Mouse (Mus musculus): ENCODE measurements at regions not wholly inside any gene's neighbourhood (a gene's known extent, or its start where the extent isn't known, plus 50 kb on each side); places are given as distances from the start of the nearest gene placed in this dataset.

DNA sequence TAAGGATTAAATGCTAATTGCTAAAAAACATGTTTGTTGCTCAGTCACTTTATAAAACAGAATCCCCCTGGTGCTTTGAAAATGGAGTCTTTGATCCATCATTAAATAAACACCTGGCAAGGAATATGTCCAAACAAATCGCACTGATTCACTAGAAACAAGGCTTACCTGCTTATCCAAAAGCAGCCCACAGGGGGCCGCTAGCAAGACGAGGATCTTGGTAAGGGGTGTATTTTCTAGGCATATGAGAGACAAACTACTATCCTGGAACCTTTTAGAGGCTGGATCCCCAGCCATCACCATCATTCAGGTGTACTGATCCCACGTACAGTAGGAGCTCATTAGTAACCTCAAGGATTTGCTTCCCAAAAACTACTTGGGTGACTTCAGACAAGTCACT lies 201.2 kb downstream of the Gpam start:
- WGBS, result 73% methylated on average over 4 of the region's 4 CpGs
- H3K27me3 ChIP-seq, result no peaks in the 10 kb centered on the region
- H3K4me2 ChIP-seq (replicated peaks), result no peak overlapping the region
- no peaks in the 10 kb centered on the region for H3K4me1 ChIP-seq
- no peak overlapping the region for H3K9ac ChIP-seq
- H3K36me3 ChIP-seq, result no peaks in the 10 kb centered on the region
- no peak for ATAC-seq (ENCODE audit: low FRiP score, low read depth)
- no peak overlapping the region for H3K27ac ChIP-seq
- H3K9me3 ChIP-seq, result no peaks in the 10 kb centered on the region
- no peak overlapping the region for H3K4me3 ChIP-seq

DNA sequence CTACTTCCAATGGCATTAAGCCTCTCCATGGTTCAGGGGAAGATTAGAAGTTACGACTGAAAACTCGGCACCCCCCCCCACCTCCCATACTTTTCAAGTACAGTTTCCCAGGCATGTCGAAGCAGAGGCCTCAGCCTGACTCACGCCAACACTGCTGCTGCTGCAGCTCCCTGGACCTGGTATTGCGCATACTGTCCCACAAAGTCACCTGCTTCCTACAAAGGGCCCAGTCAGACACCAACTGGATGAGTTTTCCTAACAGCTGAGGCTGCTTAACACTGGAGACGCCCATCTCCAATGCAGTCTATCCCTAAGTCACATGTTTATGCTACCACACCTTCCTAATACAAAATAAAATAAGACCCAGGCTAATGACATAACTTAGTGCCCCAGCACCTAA lies 207.4 kb downstream of the Gpam start:
- no peak overlapping the region for H3K4me2 ChIP-seq (replicated peaks)
- H3K27me3 ChIP-seq, result no peaks in the 10 kb centered on the region
- H3K9me3 ChIP-seq, result no peaks in the 10 kb centered on the region
- WGBS, result 63% methylated on average over 6 of the region's 6 CpGs
- no peak overlapping the region for H3K27ac ChIP-seq
- H3K4me1 ChIP-seq, result no peaks in the 10 kb centered on the region
- no peak overlapping the region for H3K9ac ChIP-seq
- no peak overlapping the region for H3K4me3 ChIP-seq
- H3K36me3 ChIP-seq, result no peaks in the 10 kb centered on the region
- no peak for ATAC-seq (ENCODE audit: low FRiP score, low read depth)

DNA sequence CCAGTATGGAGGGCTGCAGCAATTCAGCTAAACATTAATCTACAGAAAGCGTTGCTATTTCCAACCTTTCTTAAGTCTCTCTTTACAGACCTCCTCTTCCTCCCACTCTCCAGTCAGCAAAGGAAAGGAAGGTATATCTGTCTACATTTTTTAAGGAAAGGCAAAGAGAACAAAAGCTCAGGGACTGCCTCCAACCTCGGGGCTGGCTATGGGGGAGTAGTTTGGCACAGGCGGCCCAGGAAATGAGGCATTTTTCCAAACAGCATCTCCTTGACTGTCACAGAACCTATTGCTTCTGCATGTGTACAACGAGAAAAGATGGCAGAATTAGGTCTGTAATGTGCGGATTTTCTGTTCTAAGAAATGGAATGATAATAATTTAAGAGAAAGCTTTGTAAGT lies 233.4 kb downstream of the Gpam start:
- ATAC-seq (ENCODE audit: low FRiP score, low read depth), result no peak
- H3K36me3 ChIP-seq, result no peaks in the 10 kb centered on the region
- H3K27ac ChIP-seq, result no peak overlapping the region
- no peaks in the 10 kb centered on the region for H3K9me3 ChIP-seq
- H3K4me3 ChIP-seq, result no peak overlapping the region
- no peak overlapping the region for H3K4me2 ChIP-seq (replicated peaks)
- no peaks in the 10 kb centered on the region for H3K4me1 ChIP-seq
- no peaks in the 10 kb centered on the region for H3K27me3 ChIP-seq
- no peak overlapping the region for H3K9ac ChIP-seq
- 85% methylated on average over 5 of the region's 5 CpGs for WGBS

DNA sequence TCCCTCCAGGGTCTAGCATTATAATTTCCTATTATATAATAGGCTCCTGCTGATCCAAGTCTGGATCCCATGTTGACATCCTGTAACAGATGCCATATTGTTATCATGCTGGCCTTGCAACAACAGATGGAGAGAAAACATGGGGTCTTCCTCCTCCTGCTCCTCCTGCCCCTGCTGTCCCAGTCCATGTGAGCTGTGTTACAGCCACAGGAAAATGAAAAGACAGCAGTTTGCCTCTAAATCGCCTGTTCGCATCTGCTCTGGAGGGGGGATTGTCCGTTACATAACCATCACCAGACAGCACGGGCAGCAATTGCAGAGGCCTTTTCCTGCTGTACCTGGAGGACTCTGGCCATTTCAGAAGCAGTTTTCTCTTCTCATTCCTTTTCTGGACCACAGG lies 260.0 kb downstream of the Gpam start:
- no peaks in the 10 kb centered on the region for H3K4me1 ChIP-seq
- no peak overlapping the region for H3K9ac ChIP-seq
- ATAC-seq (ENCODE audit: low FRiP score, low read depth), result no peak
- H3K4me3 ChIP-seq, result no peak overlapping the region
- H3K27me3 ChIP-seq, result no peaks in the 10 kb centered on the region
- H3K27ac ChIP-seq, result no peak overlapping the region
- no peaks in the 10 kb centered on the region for H3K36me3 ChIP-seq
- 85% methylated on average over 4 of the region's 4 CpGs for WGBS
- no peaks in the 10 kb centered on the region for H3K9me3 ChIP-seq
- H3K4me2 ChIP-seq (replicated peaks), result no peak overlapping the region

DNA sequence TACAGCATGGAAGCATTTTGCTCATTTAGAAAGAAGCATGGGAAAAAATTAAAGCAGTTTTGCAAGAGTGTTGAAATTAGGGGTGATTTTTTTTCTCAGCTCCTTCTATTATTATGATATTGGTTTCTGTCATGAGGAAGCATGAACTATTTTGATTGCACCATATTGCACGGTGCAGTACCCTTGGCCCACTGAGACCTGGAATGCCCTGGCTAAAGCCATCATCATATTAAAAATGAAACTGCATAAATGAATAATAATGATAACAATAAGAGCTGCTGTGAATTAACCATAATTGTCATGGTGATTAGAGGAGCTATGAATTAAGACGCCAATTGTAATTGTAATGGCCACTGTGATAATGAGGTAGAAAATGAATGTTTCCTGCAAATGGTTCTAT lies 271.8 kb downstream of the Gpam start:
- Histone ChIP-seq H3K27ac (no peak overlapping the region), H3K36me3 (no peaks in the 10 kb centered on the region), H3K9ac (no peak overlapping the region), H3K27me3 (no peaks in the 10 kb centered on the region), H3K4me1 (no peaks in the 10 kb centered on the region), H3K9me3 (no peaks in the 10 kb centered on the region), H3K4me3 (no peak overlapping the region), H3K4me2 (replicated peaks) (no peak overlapping the region)
- 88% methylated on average over 2 of the region's 2 CpGs for WGBS
- ATAC-seq (ENCODE audit: low FRiP score, low read depth), result no peak

DNA sequence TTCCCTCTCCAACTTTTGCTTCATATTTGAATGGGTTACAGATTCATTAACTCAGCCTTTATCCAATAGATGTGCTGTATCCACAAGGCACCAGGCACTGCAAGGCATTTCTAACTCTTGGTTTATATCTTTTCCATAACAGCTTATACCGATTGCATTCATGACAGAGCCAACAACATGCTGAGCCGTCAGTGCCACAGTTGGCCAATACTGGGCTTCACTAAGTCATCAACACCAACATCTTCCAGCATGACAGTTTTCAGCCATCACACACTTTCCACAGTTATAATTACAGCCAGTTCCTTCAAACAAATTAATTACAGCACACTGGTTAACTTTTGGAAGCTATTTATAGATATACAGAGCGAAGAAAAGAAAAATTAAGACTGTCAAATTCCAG lies 288.8 kb downstream of the Gpam start:
- no peaks in the 10 kb centered on the region for H3K27me3 ChIP-seq
- no peak overlapping the region for H3K4me2 ChIP-seq (replicated peaks)
- no peak overlapping the region for H3K27ac ChIP-seq
- ATAC-seq (ENCODE audit: low FRiP score, low read depth), result no peak
- H3K4me1 ChIP-seq, result no peaks in the 10 kb centered on the region
- no peak overlapping the region for H3K9ac ChIP-seq
- no peaks in the 10 kb centered on the region for H3K36me3 ChIP-seq
- 74% methylated on average over 3 of the region's 3 CpGs for WGBS
- H3K4me3 ChIP-seq, result no peak overlapping the region
- H3K9me3 ChIP-seq, result no peaks in the 10 kb centered on the region

DNA sequence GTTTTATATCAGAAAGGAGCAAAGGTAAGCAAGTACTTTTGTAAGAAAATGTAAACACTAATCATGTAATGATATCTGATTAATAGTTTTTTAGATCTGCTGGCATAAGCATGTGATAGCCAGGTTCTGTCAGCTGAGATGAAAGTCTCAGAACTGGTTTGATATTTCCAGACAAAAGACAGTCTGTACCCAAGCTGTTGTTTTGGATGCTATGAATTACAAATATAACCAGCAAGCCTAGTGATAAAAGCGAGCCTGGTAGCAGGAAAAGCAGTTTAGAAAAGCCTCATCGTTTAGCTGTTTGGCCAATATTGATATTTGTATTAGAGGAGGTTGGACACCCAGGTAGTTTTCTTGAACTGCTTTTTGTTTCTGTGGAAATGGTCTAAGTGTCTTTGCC lies 290.6 kb downstream of the Gpam start:
- ATAC-seq (ENCODE audit: low FRiP score, low read depth), result no peak
- no peak overlapping the region for H3K4me3 ChIP-seq
- no peaks in the 10 kb centered on the region for H3K9me3 ChIP-seq
- no peaks in the 10 kb centered on the region for H3K27me3 ChIP-seq
- no peaks in the 10 kb centered on the region for H3K36me3 ChIP-seq
- H3K4me2 ChIP-seq (replicated peaks), result no peak overlapping the region
- H3K27ac ChIP-seq, result no peak overlapping the region
- no peak overlapping the region for H3K9ac ChIP-seq
- WGBS, result 87% methylated on average over 2 of the region's 2 CpGs
- no peaks in the 10 kb centered on the region for H3K4me1 ChIP-seq

DNA sequence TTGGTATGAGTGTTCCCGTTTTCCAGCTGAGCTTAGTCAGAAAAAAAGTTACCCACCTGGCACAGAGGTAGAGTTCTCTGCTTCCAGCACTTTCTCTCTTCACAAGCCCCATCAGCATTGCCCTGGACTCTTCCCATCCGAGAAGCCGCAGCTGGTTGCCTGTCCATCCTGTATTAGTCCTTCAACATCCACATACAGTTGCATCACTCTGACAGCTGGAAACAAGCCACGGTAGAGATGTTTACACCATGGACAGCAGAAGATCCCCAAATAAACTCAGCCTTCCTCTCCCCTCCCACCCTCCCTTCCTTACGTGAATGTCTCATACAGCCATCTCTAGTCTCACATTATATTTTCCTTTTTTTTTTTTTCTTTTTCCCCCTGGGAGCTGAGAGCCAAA lies 304.9 kb downstream of the Gpam start:
- Histone ChIP-seq H3K9ac (no peak overlapping the region), H3K9me3 (no peaks in the 10 kb centered on the region), H3K27ac (no peak overlapping the region), H3K27me3 (no peaks in the 10 kb centered on the region), H3K36me3 (no peaks in the 10 kb centered on the region), H3K4me2 (replicated peaks) (no peak overlapping the region), H3K4me3 (no peak overlapping the region), H3K4me1 (no peaks in the 10 kb centered on the region)
- ATAC-seq (ENCODE audit: low FRiP score, low read depth), result no peak
- 78% methylated on average over 5 of the region's 5 CpGs for WGBS

DNA sequence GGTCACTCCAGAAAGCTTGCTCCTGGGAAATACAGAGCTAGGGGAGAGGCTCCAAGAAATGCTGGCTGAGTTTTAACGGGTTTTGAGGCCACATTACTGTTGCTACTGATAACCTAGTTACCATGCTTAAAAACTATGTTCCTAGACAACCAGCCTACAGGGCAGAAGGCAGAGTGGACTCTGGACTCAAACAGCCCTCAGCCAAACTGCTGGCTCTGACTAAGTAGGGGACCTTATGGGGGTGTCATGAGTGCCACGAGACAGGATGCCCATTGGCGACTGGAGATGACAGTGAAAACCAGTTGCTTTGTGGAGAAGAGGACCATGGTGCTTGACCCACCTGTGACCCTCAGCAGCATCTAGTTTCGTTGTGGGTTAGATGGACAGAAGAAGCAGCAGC lies 306.5 kb downstream of the Gpam start:
- H3K36me3 ChIP-seq, result no peaks in the 10 kb centered on the region
- H3K27ac ChIP-seq, result no peak overlapping the region
- no peaks in the 10 kb centered on the region for H3K27me3 ChIP-seq
- no peaks in the 10 kb centered on the region for H3K9me3 ChIP-seq
- no peak overlapping the region for H3K9ac ChIP-seq
- WGBS, result 79% methylated on average over 4 of the region's 4 CpGs
- no peaks in the 10 kb centered on the region for H3K4me1 ChIP-seq
- no peak overlapping the region for H3K4me3 ChIP-seq
- ATAC-seq (ENCODE audit: low FRiP score, low read depth), result no peak
- no peak overlapping the region for H3K4me2 ChIP-seq (replicated peaks)

DNA sequence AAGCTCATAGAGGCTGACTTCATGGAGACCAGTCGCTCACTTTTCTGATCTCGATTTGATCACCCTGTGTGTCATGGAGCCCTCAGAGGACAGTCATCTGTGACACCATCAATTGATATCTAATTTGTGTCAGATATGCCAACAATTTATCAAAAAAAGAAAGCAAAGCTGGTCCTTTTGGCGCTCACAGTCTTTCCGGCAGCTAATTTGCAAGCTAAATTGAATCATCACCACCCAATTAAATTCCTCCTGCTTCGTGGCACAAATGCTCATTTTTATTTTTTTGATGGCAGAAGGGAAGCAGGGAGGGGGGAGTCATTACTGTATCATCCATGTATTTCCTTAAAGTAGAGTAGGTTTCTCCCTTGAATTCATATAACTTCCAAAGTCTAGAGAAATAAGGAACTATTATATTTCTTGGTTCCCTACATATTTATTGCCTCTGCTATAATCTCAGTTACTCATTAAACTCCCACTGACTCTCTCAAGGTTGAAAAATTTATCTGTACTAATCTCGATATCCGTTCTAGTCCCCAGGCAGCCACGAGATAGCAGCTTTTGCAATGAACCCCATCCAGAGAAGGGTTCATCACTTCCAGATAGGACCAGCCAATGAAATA lies 325.8 kb downstream of the Gpam start:
- Histone ChIP-seq H3K9ac (no peak overlapping the region), H3K27ac (no peak overlapping the region), H3K36me3 (no peaks in the 10 kb centered on the region), H3K4me1 (no peaks in the 10 kb centered on the region), H3K9me3 (no peaks in the 10 kb centered on the region), H3K4me2 (replicated peaks) (no peak overlapping the region), H3K27me3 (no peaks in the 10 kb centered on the region), H3K4me3 (no peak overlapping the region)
- no peak for ATAC-seq (ENCODE audit: low FRiP score, low read depth)
- 81% methylated on average over 8 of the region's 8 CpGs for WGBS

DNA sequence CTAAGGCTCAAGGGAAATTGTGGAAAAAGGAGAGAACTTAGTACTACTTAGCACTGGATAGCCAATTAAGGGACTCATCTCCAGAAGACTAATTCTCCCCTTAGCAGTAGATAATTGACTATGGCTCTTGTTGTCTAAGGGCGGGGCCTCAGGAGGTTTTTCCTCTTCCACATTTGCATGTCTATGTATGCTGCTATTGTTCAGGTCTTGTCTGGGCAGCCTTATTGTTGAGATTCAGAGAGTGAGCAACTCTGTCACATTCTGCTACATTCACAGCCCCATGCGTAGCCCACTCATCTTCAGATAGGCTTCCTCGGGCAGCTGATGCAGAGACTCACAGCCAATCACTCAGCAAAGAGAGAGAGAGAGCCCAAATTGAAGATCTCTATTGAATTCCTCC lies 339.9 kb downstream of the Gpam start:
- H3K27me3 ChIP-seq, result no peaks in the 10 kb centered on the region
- whole genome bisulfite sequencing, result 91% methylated on average over 3 of the region's 3 CpGs
- no peak for ATAC-seq (ENCODE audit: low FRiP score, low read depth)
- H3K9me3 ChIP-seq, result no peaks in the 10 kb centered on the region
- no peak overlapping the region for H3K4me2 ChIP-seq (replicated peaks)
- no peaks in the 10 kb centered on the region for H3K36me3 ChIP-seq
- H3K4me3 ChIP-seq, result no peak overlapping the region
- H3K27ac ChIP-seq, result no peak overlapping the region
- no peaks in the 10 kb centered on the region for H3K4me1 ChIP-seq
- H3K9ac ChIP-seq, result no peak overlapping the region

DNA sequence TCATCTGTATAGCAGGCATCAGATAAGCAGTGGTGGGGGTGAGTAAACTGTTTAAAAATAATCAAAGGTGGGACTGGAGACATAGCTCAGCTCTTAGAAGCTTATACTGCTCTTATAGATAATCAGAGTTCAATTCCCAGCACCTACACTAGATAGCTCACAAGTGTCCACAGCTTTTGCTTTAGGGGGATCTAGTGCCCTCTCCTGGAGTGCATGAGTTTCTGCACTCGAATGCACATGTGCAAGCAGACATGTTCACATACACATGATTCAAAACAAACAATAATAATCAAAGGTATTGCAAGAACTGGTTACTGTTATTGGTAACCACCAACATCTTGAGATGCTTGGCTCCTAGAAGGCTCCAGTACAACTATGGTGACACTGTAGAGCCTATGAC lies 343.3 kb downstream of the Gpam start:
- ATAC-seq (ENCODE audit: low FRiP score, low read depth), result no peak
- Histone ChIP-seq H3K9me3 (no peaks in the 10 kb centered on the region), H3K27ac (no peak overlapping the region), H3K4me2 (replicated peaks) (no peak overlapping the region), H3K4me3 (no peak overlapping the region), H3K36me3 (no peaks in the 10 kb centered on the region), H3K27me3 (no peaks in the 10 kb centered on the region), H3K4me1 (no peaks in the 10 kb centered on the region), H3K9ac (no peak overlapping the region)
- 64% methylated on average over 1 of the region's 1 CpGs for WGBS

DNA sequence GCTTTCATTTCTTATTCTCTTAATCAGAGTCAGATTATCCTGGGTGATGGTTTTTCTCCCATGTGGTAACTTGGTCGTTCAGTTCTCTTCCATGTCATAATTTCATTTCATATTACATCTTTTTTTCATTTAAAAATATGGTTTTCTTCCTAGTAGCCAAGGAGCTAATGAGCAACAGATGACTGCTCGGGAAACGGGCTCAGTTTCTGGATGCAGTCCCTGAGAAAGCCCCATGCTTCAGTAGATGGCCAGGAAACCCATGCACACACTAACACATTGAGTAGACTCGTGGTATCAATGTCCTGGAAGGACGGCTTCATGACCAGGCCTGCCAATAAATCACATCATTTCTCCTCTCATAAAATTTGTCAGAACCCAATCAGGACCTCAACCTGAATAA lies 369.3 kb downstream of the Gpam start:
- 26% methylated on average over 5 of the region's 5 CpGs for WGBS
- peak; percentile 72; the same call in 1 of the 2 replicates for ATAC-seq (ENCODE audit: low FRiP score, low read depth)

More for the DNA sequence above, 369.3 kb downstream of the Gpam start:
- no peak overlapping the region for H3K27ac ChIP-seq
- H3K9me3 ChIP-seq, result no peaks in the 10 kb centered on the region
- no peak overlapping the region for H3K4me2 ChIP-seq (replicated peaks)
- H3K4me3 ChIP-seq, result no peak overlapping the region
- H3K27me3 ChIP-seq, result no peaks in the 10 kb centered on the region
- H3K9ac ChIP-seq, result no peak overlapping the region
- 0 out of 2 replicates have a peak, but pooled peaks cover 3% of the 10 kb centered on the region for H3K4me1 ChIP-seq
- H3K36me3 ChIP-seq, result no peaks in the 10 kb centered on the region

Measured in limb, embryonic 13.5 days (tissue).